ENCODE assay signal across 8 mouse cellular contexts in genomic region chr17:56276643-56277566, GRCm38 (mm10). TPM values are rescaled to one million over a fixed set of nuclear protein-coding genes. Genes with fewer than 3 reads are reported as not detected.
DNase-seq lines count a peak whose midpoint lies in the region; ATAC-seq lines count a peak whose summit lies in the region.

TSS of gene Ticam1 (minus strand) at chr17:56276786.

- peak; percentile 97 for DNase-seq in R1 (ENCODE audit: low read depth, low spot score)
- DNase-seq in cerebellum, postnatal 10 days = peak; percentile 68 to 80
- peak; percentile 72 to 77 for DNase-seq in frontal cortex, postnatal 10 days (ENCODE audit: low spot score in 2 of 2)
- DNase-seq in layer of hippocampus, postnatal 10 days (ENCODE audit: low spot score in 2 of 2) = peak; percentile 58 to 69
- peak; percentile 90 for DNase-seq in lung, postnatal 14 days
- peak; percentile 86 for DNase-seq in ovary, postnatal 36 days (ENCODE audit: low spot score)
- peak; percentile 73 for DNase-seq in thymus, postnatal 14 days

- H3K9ac ChIP-seq in hindbrain, embryonic 12.5 days = peak within 1 kb of the TSS; percentile 55

- H3K36me3 ChIP-seq in hindbrain, embryonic 12.5 days = peaks cover 13% of the 10 kb centered on the region

- 13% methylated on average over 15 of the region's 21 CpGs for WGBS in hindbrain, embryonic 12.5 days

- H3K27ac ChIP-seq in hindbrain, embryonic 12.5 days = peak within 1 kb of the TSS; percentile 40; the same call in 1 of the 2 replicates

- H3K27me3 ChIP-seq in hindbrain, embryonic 12.5 days = no peaks in the 10 kb centered on the region

- H3K4me3 ChIP-seq in hindbrain, embryonic 12.5 days = peak within 1 kb of the TSS; percentile 40

- H3K4me2 ChIP-seq in hindbrain, embryonic 12.5 days (replicated peaks) = peak within 1 kb of the TSS; percentile 57

- H3K9me3 ChIP-seq in hindbrain, embryonic 12.5 days (replicated peaks) = no peaks in the 10 kb centered on the region

- peaks cover 16% of the 10 kb centered on the region for H3K4me1 ChIP-seq in hindbrain, embryonic 12.5 days

- ATAC-seq in hindbrain, embryonic 12.5 days (ENCODE audit: low FRiP score) = peak; percentile 78

RNA-seq across cellular contexts. Expression of gene Ticam1, which starts in this region (rescaled TPM):
- 2.3 and 2.5 TPM in 2 replicates for polyA plus RNA-seq in hindbrain, embryonic 12.5 days (2016; fragmentation: Nextera tagmentation; extraction: Ambion mirVana)
- total RNA-seq in layer of hippocampus, postnatal 10 days (2021) = 1 to 10 TPM; 5.2 to 5.9 TPM

Comparison
In these comparisons a context has a peak if more than half of its experiments do, and no peak if none do; other contexts are left out.
1. Peak in every context shown above with its lines: DNase-seq, ATAC-seq, H3K4me3 ChIP-seq and H3K27ac ChIP-seq.